Mouse (Mus musculus): ENCODE measurements around the gene Il12rb1.

Il12rb1 gene

DNA sequence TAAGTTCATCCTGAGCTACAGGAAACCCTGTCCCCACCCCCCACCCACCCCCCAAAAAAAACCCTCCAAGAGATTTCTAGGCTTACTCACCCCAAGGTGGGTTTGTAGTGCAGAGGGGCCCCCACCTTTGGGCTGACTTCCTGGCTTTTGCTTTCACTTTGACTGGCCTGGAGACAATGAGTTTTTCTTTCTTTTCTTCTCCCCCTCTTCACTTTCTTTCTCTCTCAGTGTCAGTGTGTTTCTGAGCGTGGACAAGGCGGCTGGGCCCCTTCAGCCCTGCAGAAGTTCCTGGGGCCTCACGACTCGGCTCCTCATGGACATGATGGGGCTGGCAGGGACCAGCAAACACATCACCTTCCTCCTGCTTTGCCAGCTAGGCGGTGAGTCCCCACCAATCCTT is at the start of gene Il12rb1:
Gene Il12rb1, plus strand, starts transcription at position 211 of the 400 bp plus-strand sequence.
- DNase-seq (ENCODE audit: low spot score) = no peak

DNA sequence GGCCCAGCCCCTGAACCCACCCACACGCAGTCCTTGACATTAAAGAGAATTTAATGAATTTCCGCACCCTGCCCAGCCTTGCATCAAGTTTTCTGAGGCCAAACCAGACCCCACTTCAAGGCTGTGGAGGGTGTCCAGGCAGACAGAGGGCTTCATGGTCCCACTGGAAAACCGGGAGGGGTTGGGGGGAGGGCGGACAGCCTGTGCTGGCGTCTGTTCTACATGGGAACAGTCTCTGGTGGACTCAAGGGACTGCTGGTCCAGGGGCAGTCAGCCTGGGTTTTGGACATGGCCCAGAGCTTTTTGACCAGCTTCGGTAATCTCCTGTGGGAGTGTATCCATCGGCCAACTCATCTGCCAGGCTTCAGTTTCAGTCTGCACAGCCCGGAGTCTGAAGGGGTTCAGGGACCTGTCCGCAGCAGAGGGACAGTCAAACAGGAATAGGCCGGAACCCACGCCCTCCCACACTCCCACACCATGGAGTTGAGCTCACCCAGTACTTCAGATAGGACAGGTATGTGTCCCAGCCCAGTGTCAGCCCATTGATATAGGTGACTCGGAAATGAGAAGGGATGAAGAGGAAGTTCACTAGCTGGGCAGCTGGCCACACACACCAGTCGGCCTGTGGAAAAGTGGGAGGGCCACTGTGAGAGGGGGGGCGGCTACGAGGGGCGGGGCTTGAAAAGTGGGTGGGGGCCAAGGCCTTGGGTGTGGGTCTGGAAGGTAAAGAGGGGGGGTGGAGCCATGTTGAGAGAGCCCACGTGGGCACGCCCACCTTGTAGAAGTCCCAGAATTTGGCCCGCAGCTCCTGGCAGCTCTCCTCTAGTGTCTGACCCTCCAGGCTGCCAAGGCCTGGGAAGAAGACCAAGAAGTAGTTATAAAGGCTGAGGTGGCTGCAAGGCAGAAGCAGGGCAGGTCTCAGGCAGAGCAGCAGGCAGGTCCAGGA is 49.4 kb upstream of the Il12rb1 start:
- DNase-seq (ENCODE audit: low spot score) = no peak

DNA sequence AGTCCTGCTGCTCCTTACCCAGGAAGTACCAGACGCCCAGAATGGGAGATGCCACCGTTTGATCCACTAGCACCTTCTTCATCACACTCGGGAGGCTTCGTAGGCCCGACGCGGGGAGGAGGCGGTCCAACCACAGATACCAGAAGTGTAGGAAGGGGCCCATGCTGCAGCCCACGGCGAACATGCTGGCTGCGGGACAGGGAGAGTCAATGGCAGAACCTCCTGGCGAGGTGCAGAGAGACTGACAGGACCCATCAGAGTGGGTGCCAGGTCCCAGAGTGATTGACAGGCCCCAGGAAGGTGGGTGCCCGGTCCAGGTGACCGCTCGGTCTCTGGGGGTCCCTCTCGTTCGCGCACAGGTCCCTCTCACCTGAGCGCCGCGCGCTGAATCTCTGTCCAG is 47.9 kb upstream of the Il12rb1 start:
- DNase-seq (ENCODE audit: low spot score) = no peak

DNA sequence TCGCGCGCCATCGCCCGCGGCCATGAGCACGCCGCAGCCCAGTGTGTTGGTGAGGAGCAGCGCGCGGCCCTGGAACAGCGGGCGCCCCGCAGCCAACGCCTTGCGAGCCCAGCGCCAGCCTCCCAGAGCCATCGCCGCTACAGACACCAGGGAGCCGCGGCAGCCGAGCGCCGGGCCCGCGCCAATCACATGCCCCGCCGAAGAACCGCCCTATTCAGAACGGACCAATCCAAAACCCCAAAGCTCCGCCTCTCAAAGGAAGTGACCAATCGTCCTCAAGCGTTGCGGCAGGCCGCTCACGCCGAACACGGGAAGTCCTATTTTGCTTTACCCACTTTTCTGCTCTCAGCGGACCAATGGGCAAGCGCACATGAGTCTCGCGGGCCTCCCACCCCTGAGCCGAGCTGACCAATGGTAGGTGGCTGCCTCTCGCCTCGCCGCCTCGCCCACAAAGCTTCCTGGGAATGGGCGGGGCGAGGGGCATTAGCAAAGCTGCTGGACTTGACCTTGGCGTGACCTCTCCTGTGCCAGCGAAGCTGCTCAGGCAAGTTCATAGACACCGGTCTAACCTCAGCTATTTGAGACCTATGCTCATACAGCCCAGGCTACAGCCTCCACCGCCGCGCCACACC is 47.4 kb upstream of the Il12rb1 start, which contains the start of gene Mpv17l2:
Gene Mpv17l2, minus strand, starts transcription at position 172 of the 632 bp plus-strand sequence.
- DNase-seq (ENCODE audit: low spot score) = peak; percentile 94

DNA sequence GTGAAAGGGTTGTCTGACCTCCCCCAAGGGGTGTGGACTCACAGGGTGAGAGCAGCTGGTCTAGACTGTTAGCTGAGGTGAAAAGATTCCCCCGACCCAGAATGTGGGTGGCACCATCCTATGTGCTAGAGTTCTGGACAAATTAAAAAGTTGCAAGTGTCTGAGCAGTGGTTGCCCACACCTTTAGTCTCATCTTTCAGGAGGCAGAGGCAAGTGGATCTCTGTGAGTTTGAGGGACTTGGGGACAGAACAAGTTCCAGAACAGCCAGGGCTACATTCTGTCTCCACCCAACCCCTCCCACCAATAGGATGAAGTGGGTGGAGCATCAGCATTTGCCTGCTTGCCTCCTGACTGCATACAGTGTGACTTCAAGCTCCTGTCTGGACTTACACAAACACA is 46.1 kb upstream of the Il12rb1 start:
- no peak for DNase-seq (ENCODE audit: low spot score)

DNA sequence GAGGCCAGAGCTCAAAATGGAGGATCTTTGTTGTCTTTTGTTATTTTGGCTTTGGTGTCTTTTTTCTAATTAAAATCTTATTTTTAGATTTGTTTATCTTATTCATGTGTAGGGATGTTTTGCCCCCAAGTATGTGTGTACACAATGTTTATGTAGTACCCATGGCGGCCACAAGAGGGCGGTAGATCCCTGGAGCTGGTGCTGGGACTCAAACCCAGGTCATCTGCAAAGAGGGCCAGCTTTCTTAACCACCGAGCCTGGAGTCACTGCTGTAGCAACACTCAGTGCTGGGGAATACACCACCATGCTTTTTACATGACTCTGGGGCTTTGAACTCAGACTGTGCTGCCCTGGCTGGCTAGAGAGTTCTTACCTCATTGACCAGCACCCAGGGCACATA is 44.9 kb upstream of the Il12rb1 start:
- DNase-seq (ENCODE audit: low spot score) = no peak

DNA sequence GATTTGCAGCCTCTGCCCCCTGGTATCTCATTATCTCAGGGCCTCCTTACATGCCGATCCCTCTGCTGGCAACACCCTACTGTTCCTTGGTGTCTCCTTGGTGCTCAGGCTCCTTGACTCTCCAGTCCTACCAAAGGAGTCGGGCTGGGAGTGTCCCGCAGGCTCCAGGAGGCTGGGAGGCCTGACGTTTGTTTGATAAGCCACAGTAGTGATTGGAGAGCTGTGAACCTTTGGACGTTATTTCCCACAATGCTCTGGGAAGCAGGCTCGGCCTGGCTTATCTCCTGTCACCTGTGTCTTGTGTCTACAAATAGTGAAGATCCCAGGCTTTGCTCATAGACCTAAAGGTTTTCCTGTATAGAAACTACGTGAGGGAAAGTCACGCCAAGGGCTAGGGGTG is 44.2 kb upstream of the Il12rb1 start:
- DNase-seq (ENCODE audit: low spot score) = no peak

DNA sequence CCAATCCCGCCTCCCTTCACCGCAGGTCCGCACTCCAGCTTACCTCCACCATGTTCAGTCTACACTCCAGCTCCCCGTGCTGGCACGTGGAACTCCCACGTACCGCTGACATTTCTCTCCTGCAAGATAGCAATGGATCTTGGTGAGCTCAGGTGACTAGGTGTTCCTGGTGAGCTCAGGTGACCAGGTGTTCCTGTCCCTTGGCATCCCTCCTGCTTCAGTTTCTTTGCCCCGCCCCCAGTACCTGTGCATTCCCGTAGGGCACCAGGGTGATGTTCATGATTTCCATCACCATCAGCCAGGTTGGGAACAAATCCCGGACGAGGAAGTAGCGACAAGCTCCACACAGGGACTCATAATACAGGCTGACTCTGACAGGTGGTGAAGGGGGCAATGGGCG is 43.6 kb upstream of the Il12rb1 start:
- no peak for DNase-seq (ENCODE audit: low spot score)

DNA sequence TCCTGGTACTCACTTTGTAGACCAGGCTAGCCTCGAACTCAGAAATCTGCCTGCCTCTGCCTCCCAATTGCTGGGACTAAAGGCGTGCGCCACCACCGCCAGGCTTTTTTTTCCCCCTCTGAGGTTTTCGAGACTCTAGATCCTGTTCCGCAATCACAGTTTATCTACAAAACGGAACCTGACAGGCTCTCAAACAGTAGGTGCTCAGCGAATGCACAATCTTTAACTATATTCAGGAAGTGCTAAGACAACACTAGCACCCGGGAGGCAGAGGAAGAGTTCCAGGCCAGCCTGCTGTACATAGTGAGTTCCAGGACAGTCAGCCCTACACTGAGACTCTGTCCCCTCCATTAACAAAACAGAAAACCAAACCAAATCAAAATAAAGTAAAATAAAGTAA is 42.9 kb upstream of the Il12rb1 start:
- no peak for DNase-seq (ENCODE audit: low spot score)

DNA sequence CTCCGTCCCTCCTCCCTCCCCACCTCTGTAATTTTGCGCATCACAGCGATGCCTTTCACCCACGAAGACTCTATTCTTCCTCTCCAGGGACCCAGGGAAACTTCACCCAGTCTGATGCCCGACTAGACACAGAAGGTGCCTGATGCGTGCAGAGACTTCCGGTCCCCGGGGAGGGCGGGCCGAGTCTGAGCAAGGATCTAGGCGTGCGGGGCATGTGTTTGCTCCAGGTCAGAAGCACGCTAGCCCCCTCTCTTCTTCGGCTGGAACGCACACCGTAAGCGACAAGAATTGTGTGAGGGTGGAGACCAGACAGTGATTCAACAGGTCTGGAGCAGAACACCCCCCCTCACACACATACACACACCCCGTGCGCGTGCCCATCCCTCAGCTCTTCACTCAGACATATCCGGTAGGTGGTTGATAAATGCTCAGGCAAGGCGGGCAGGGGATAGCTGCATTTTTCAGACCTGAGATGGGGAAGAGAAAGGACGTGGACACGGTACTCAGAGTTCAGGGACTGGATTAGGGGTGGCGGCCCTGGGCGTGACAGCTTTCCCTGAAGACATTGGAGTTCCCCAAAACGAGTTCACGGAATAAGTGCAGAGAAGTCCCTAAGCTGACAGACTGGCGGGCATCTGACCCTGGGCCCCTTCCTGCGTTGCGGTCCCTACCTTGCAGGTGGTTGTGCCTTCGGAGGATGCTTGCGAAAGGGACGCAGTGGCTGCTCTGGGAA is 42.2 kb upstream of the Il12rb1 start:
- no peak for DNase-seq (ENCODE audit: low spot score)

DNA sequence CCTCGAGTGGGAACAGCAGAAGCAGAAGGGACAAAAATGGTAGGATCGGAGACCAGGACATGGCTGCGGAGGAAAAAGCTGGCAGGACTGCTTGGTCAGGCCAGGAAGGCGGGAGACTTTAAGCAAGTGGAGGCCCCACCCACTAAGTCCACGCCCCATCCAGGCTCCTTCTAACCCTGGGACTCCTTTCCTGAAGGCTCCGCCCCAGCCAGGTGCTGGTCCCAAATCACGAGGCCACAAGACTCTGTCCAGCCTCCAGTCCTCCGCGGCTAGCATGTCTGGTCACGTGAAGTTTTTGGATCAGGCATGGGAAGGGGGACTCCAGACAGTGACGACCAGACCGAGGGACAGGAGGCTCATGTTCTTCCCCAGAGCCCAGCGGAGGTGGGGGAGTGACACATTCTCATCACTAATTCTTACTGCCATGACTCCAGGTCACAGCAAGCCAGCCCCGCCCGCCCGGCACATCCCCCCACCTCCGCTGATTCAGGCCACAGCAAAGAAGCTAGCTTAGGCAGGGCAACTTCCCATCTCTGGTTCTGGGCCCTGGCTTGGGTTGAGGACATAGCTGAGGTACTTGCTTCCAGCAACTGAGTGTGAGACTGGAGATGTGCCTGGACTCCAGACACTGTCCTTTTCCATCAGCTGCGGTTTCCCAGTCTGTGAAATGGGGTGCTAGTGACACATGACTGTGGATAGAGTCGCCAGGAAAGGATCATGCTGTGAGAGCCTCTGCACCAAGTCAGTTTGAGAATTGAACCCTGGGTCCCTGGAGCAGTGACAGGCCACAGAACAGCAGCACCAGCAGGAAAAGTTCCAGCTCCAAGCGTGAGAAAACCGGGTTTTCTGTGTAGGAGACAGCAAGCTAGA is 41.4 kb upstream of the Il12rb1 start:
- no peak for DNase-seq (ENCODE audit: low spot score)

DNA sequence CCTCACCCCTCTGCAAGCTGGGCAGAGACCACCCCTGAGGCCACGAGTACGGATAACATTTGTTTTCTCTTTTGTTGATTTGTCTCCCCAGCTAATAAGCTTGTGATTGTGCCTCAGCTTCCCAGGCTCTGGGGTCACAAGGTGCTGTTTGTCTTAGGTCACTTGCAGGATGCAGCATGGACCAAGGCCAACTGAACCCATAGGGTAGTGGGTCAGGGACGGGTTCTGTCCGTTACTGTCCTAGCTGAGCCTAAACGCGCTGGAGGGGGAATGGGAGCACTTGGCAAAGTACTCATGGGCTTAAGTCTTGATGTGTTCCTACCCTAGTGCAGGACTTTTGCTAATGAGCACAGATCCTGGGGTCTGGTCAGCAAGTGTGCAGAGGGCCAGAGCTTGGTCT is 40.7 kb upstream of the Il12rb1 start:
- DNase-seq (ENCODE audit: low spot score) = no peak

DNA sequence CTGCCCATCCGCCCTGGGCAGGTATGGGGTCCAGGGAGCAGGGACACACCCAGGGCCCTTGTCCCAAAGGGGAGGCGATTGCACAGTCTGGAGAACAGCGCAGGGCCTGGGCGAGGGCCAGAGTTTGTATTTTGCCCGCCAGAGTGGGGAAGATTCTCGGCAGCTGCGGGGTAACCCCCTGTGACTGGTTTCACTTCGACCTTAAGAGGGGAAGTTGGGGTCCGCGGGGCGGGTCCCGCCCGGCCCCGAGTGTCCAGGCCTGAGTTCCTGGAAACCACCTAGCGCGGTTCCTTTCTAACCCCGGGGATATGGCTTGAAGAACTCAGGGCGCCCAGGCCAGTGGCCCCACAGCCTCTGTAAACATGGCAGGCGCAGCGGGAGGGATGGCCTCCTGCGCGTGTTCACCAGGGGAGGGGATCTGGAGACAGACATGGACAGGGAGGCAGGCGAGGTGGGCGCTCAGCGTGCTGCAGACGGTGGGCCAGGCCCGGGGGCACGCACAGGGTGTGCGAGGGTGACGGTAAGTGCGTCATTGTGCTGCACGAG is 39.9 kb upstream of the Il12rb1 start:
- no peak for DNase-seq (ENCODE audit: low spot score)

DNA sequence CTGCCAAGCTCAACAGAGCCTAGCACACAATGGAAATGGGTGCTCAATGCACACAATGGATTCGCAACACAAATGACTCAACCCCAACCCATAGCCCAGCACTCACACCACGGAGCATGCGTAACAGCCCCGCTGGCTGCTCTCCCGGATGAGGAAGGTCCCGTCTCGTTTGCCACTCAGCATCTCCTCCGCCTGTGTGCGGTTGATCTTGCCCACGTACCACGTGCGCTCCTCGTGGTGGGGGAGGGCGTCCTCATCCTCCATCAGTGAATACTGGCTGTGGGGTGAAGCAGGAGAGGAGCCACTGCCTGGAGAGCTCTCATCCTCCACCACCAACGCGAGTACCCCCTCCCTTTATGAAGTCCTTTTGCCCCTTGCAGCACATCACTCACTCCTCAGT is 39.3 kb upstream of the Il12rb1 start:
- no peak for DNase-seq (ENCODE audit: low spot score)

DNA sequence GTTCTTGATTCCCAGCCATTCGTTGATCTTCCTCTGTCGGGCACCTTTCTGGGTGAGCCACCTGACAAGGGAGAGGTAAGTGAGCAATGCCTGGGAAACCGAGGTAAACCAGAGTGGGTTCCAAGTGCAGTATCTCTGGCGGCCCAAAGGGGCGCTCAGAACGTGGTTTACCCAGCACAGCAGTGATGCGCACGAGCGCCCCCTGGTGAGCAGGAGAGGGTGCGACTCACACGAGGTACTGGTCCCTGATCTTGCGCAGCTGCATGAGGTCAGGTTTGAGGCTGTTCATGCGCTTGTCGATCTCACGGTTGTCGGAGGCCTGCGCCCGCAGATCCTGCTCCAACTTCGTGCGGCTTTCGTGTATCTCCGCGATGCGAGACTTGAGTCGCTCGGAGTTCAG is 38.9 kb upstream of the Il12rb1 start:
- peak; percentile 93 for DNase-seq (ENCODE audit: low spot score)

DNA sequence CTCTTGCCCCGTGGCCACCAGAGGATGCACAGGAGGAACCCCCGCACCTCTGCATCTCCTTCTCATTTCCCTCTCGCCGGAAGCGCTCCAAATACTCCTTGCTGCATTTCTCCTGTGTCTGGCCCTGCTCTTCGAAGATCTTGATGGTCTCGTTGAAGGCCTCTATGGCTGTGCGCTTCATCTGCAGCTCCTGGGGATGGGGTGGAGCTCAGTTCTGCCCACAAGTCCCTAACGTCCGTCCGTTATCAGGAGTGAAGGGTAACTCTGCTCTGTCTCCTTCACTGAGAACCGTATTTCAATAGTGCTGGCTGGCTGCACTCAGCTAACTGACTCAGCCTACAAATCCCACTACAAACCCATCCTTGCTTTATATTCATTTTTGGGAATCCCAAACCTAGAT is 38.4 kb upstream of the Il12rb1 start:
- no peak for DNase-seq (ENCODE audit: low spot score)

DNA sequence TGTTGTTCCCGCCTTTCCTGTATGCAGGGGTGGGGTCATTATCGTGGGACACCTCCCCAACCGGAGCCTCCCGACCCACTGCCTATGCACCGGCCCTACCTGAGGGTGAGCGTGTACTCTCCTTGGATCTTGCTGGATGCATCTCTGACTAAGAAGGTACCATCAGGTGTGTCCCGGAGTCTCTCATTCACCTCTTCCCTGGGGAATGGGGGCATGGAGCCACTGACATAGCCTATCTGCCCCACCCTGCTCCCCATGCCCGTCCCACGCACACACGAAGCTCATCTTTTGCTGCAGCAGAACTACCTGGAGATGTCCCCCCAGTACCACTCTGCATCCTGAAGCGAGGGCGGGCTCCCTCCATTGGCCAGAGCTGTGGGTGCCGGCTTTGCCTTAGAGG is 37.5 kb upstream of the Il12rb1 start:
- DNase-seq (ENCODE audit: low spot score) = no peak

DNA sequence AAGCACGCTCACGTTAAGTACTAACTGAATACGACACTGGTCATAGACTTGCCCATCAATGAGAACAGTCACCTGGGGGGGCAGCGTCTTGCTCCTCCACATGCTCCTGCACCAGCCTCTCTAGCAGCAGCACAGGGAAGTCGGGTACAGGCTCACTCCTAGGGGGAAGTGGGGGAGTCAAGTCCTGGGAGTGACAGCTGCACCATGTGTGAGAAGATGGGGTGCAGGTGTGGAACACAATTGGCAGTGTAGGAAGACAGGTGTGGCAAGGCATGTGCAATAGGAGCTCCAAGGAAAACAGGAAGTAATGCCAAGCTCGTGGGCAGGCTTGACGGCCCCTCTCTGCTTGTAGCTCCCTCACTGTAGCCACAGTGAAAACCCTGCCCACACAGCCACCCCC is 37.0 kb upstream of the Il12rb1 start:
- no peak for DNase-seq (ENCODE audit: low spot score)

DNA sequence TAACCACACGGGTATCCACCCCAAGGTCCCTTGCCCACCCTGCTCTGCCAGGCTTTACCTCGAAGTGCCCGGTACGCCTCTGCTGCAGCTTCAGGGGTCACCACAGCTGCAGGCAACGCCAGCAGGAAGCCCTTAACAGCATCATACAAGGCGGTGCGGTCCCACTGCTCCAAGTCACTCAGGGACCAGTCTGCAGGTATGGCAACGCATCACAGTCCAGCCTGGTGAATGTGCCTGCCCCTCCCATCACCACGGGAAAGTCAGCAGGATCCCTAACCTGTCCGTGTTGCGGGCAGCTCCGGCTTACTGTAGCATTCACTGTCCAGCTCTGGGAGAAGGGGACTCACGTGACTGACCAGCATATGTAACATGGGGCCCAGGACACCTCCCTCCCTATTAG is 36.2 kb upstream of the Il12rb1 start:
- no peak for DNase-seq (ENCODE audit: low spot score)

DNA sequence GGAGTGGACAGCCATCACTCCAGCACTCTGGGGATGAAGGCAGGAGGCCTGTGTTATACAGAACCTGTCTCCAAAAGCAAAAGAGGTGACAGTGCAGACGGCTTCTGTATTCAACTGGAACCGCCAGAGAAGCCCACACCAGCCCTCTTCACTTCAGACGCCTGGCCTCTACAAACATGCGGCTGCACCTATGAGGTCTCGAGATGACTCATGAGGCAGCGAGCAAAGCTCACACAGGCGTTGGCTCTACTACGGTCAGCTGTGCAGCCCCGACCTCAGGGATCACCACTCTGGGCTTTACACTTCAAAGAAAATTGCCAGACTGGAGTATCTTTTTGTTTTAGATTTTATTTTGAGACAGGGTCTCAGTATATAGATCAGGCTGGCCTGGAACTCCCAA is 35.4 kb upstream of the Il12rb1 start:
- no peak for DNase-seq (ENCODE audit: low spot score)

DNA sequence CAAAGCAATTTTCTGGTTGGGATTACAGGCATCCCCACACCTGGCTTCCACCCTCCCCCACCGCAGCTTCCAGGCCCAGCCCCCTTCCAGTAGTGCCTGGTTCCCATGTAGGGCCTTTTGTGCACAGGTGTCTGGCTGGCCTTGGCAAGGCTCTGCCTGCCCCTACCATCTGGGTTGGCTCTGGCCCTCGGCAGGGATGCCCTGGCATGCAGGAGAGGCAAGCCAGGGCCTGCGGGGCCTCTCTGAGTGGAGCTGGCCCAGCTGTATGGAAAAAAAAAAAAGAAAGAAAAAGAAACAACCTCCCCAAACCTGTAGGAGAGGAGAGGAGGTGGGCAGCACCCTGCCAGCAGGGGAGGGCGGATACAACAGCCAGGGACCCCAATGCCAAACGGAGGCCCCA is 34.8 kb upstream of the Il12rb1 start:
- no peak for DNase-seq (ENCODE audit: low spot score)

DNA sequence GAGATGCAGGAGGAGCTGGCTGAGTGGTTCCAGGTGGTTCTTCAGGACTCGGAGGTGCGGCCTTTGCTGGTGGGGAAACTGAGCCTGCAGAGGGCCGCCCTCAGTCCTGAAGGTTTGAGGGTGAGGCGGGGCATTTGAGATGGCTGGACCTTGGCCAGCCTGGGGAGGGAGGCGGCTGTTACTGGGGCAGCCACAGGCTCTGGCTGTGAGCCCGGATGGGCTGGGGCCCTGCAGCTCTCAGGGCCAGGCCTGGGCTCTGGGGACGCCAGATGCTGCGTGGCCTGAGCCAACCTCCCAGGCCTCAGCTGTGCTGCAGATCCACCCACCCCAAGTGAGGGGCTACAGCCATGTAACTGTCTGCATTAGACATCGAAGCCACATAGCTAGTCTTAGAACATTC is 34.4 kb upstream of the Il12rb1 start:
- DNase-seq (ENCODE audit: low spot score) = no peak
